Mouse (Mus musculus): ENCODE data around the gene Tcl1b1.
"Not testable (repeated sequence)": the region's sequence is repeated elsewhere in the genome, so short reads cannot be mapped to it uniquely, and the experiment has no call there.

GRCm38 (mm10) chr12:105137729-105138128, 21.8 kb upstream of the Tcl1b1 start:
- not testable (repeated sequence) for TF ChIP-seq POLR2A (IDR thresholded peaks at IDR 0.05; ENCODE audit: borderline replicate concordance, insufficient read depth, low read length); CTCF (IDR thresholded peaks at IDR 0.05; ENCODE audit: borderline replicate concordance, insufficient read depth, low read depth, low read length)
